Mouse (Mus musculus): Measurements from ENCODE around the gene Gm49325. TPM values are rescaled to one million over a fixed set of nuclear protein-coding genes. Genes with fewer than 3 reads are reported as not detected.
A peak's percentile ranks its signal among the peaks of the same experiment; 100 is the strongest.

The Gm49325 gene
- polyA plus RNA-seq, 1 experiment, result 8.8 TPM

DNA sequence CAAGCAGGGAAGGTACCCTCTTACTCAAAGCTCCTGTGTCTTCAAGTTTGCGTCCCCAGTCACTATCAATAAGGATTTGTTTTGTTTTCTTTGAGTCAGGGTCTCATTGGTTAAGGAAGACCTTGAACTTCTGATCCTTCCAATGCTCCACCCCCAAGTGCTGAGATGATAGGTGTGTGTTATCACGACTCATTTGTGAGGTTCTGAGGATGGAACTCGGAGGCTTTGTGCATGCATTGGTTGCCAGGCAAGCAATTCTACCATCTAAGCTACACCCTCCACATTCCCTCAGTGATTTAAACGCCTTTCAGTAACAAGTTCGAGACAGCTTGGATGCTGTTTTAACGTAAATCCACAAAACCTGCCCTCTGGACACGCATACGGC is 25.0 kb upstream of the Gm49325 start:
- H3K36me3 ChIP-seq (ENCODE audit: control insufficient read depth, insufficient read depth), result peaks cover 3% of the 10 kb centered on the region
- H3K4me2 ChIP-seq (ENCODE audit: low read depth), result peak overlapping the region; percentile 98
- H3K79me2 ChIP-seq (ENCODE audit: control insufficient read depth, insufficient read depth), result peaks cover 35% of the 10 kb centered on the region
- no peak for TF ChIP-seq CEBPB (IDR thresholded peaks at IDR 0.05; ENCODE audit: insufficient read depth, poor library complexity, severe bottlenecking)
- no peak for TF ChIP-seq USF1 (IDR thresholded peaks at IDR 0.05; ENCODE audit: low read depth)
- no peaks in the 10 kb centered on the region for H3K27me3 ChIP-seq (ENCODE audit: control insufficient read depth, insufficient read depth, insufficient read length)
- H3K4me3 ChIP-seq, result peak overlapping the region; percentile 90
- peak overlapping the region; percentile 70 for H3ac ChIP-seq (ENCODE audit: control insufficient read depth, insufficient read length)

DNA sequence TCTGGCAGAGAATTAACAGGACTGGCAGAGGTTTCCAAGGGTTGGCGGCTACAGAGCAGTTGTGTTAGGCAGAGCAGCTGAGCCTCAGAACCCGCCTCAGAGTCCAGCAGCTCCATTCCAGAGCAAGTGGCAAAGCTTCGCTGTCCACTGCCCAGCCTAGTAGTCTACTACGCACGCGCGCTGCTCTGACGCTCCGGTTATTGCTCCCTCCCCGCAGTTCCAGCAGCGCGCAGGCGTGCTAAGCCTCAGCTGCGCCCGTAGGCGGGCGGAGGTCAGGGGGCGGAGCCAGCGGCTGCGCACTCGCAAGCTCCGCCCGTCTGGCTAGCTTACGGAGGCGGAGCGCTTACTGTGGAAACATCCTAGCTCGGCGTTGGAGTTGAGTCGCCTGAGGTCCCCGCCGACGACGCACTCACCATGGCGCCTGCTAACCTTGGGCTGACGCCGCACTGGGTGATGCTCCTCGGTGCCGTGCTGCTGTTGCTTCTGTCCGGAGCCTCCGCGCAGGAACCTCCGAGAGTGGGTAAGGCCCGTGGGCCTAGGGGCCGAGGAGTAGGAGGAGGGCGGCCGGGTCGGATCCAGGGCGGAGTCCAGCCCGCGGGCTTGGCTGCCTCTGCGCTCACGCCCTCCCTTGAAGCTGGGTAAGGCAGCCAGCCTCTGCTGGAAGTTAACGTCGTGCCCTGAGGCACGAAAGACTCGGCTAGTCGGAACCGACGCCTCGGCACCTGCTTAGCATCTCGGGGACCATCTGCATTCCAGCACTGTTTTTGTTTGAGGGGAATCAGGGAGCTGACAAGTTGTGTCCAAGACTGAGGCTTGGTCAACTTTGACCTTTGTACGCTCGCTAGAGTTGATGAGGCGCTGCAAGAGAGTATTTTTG is 24.4 kb upstream of the Gm49325 start, which contains the start of gene Pttg1ip:
Gene Pttg1ip (plus strand): TSS at position 313 of the 877 bp plus-strand sequence.
- peaks cover 41% of the 10 kb centered on the region for H3K79me2 ChIP-seq (ENCODE audit: control insufficient read depth, insufficient read depth)
- no peaks in the 10 kb centered on the region for H3K27me3 ChIP-seq (ENCODE audit: control insufficient read depth, insufficient read depth, insufficient read length)
- no peak for TF ChIP-seq USF1 (IDR thresholded peaks at IDR 0.05; ENCODE audit: low read depth)
- TF ChIP-seq MYOD1 (IDR thresholded peaks at IDR 0.05; ENCODE audit: control insufficient read depth in 1 of 3, insufficient read length in 2 of 3, low read depth in 2 of 3), result peak in 2 of 3 experiments; percentile 39 to 54
- peak; percentile 93 for TF ChIP-seq POLR2A (IDR thresholded peaks at IDR 0.05; ENCODE audit: insufficient read length, low read depth)
- peak; percentile 98 for TF ChIP-seq POLR2AphosphoS2 (IDR thresholded peaks at IDR 0.05; ENCODE audit: insufficient read length, low read depth)
- TF ChIP-seq SRF (IDR thresholded peaks at IDR 0.05; ENCODE audit: control insufficient read depth, insufficient read length, low read depth), result peak; percentile 28
- TF ChIP-seq REST (IDR thresholded peaks at IDR 0.05; ENCODE audit: insufficient read depth, insufficient read length), result peak; percentile 58
- TF ChIP-seq MYOG (IDR thresholded peaks at IDR 0.05; ENCODE audit: control insufficient read depth in 1 of 3, insufficient read depth in 1 of 3, insufficient read length in 2 of 3, low read depth in 2 of 3), result peak; percentile 0 to 72 (median 29)
- no peak for TF ChIP-seq E2F4 (IDR thresholded peaks at IDR 0.05; ENCODE audit: insufficient read depth)
- peak within 1 kb of the TSS; percentile 70 for H3ac ChIP-seq (ENCODE audit: control insufficient read depth, insufficient read length)
- peak within 1 kb of the TSS; percentile 98 for H3K4me2 ChIP-seq (ENCODE audit: low read depth)
- H3K4me3 ChIP-seq, result peak within 1 kb of the TSS; percentile 90
- peaks cover 5% of the 10 kb centered on the region for H3K36me3 ChIP-seq (ENCODE audit: control insufficient read depth, insufficient read depth)

DNA sequence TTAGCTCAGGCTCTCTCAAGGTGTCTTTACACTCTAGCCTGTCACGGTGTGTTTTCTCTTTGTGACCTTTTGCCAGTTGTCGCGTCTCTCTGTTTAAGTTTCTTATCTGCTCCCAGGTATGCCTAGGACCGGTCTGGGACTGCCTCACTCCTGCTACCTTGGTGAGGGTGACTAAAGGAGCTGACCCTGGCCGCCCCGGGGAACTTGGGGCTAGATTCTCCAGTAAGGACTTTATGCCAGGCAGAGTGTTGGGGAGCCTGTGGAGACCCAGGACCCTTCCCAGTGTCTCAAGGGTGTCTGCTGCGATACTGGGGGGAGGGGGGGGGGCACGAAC is 23.7 kb upstream of the Gm49325 start:
- peaks cover 5% of the 10 kb centered on the region for H3K36me3 ChIP-seq (ENCODE audit: control insufficient read depth, insufficient read depth)
- H3ac ChIP-seq (ENCODE audit: control insufficient read depth, insufficient read length), result peak overlapping the region; percentile 70
- peak overlapping the region; percentile 93 for H3K4me2 ChIP-seq (ENCODE audit: low read depth)
- peaks cover 47% of the 10 kb centered on the region for H3K79me2 ChIP-seq (ENCODE audit: control insufficient read depth, insufficient read depth)
- no peaks in the 10 kb centered on the region for H3K27me3 ChIP-seq (ENCODE audit: control insufficient read depth, insufficient read depth, insufficient read length)
- TF ChIP-seq MAX (IDR thresholded peaks at IDR 0.05; ENCODE audit: low read depth) (no peak), MYOG (IDR thresholded peaks at IDR 0.05; ENCODE audit: control insufficient read depth in 1 of 3, insufficient read depth in 1 of 3, insufficient read length in 2 of 3, low read depth in 2 of 3) (no peak), POLR2A (IDR thresholded peaks at IDR 0.05; ENCODE audit: insufficient read length, low read depth) (no peak), MYOD1 (IDR thresholded peaks at IDR 0.05; ENCODE audit: control insufficient read depth in 1 of 3, insufficient read length in 2 of 3, low read depth in 2 of 3) (no peak)
- H3K4me3 ChIP-seq, result peak overlapping the region; percentile 90

DNA sequence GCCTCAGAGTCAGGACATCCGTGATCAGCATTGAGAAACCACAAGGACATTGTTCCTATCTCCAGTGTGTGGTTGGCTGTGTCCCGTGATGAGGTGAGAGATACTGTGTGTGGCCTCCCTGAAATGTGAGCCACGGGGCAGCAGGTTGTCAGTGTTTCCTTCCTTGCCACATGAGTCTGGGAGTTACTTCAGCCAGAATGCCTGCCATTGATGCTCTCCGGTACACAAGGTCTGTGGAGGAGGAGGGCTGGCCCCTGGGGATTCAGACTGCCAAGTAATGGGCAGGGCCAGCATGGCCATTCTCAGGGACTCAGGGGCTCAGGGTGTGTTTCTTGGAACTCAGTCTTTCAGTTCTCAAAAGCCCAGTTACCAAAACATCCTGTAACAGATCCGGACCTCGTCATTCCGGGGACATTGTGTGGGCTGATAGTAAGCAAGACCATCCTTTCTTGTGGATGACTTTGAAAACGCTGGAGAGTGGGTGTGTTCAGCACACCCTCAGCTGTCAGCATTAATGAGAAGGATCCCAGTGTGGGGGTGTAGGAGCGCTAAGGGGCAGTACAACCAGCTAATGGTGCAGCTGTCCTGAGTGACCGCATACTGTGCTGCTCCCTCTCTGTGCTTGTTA is 22.1 kb upstream of the Gm49325 start:
- Histone ChIP-seq H3K4me3 (peak overlapping the region; percentile 90), H3K4me2 (ENCODE audit: low read depth) (peak overlapping the region; percentile 93)

DNA sequence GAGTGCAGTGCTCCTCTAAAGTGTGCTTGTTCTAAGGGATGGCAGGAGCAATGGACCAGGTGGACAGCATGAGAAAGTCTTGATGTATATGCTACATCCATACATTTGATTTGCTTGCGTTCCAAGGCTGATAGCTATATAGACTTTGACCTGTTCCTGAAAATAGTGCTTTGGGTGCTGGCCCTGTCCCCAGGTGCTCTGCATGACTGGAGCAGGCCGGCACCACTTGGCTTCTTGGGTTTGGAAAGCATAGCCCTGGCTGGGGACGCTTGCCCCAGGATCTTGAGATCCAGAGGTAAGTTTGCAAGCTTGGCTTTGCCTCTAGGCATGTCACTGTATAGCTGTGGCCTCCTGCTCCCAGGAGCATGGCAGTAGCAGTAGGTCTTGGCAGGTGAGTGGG is 19.4 kb upstream of the Gm49325 start:
- Histone ChIP-seq H3K27me3 (ENCODE audit: control insufficient read depth, insufficient read depth, insufficient read length) (no peaks in the 10 kb centered on the region), H3K36me3 (ENCODE audit: control insufficient read depth, insufficient read depth) (peaks cover 19% of the 10 kb centered on the region)

More for the DNA sequence above, 22.1 kb upstream of the Gm49325 start:
- H3ac ChIP-seq (ENCODE audit: control insufficient read depth, insufficient read length), result no peak overlapping the region
- H3K27me3 ChIP-seq (ENCODE audit: control insufficient read depth, insufficient read depth, insufficient read length), result no peaks in the 10 kb centered on the region
- peaks cover 64% of the 10 kb centered on the region for H3K79me2 ChIP-seq (ENCODE audit: control insufficient read depth, insufficient read depth)
- TF ChIP-seq TCF3 (IDR thresholded peaks at IDR 0.05; ENCODE audit: insufficient read length, low read depth) (peak; percentile 85), REST (IDR thresholded peaks at IDR 0.05; ENCODE audit: insufficient read depth, insufficient read length) (no peak), POLR2AphosphoS2 (IDR thresholded peaks at IDR 0.05; ENCODE audit: insufficient read length, low read depth) (peak; percentile 35), MYOD1 (IDR thresholded peaks at IDR 0.05; ENCODE audit: control insufficient read depth in 1 of 3, insufficient read length in 2 of 3, low read depth in 2 of 3) (peak; percentile 29 to 96 (median 96)), POLR2A (IDR thresholded peaks at IDR 0.05; ENCODE audit: insufficient read length, low read depth) (peak; percentile 28), MYOG (IDR thresholded peaks at IDR 0.05; ENCODE audit: control insufficient read depth in 1 of 3, insufficient read depth in 1 of 3, insufficient read length in 2 of 3, low read depth in 2 of 3) (peak; percentile 84 to 95 (median 87)), TCF12 (IDR thresholded peaks at IDR 0.05; ENCODE audit: insufficient read depth, poor library complexity, severe bottlenecking) (peak; percentile 50), MAX (IDR thresholded peaks at IDR 0.05; ENCODE audit: low read depth) (no peak)
- peaks cover 19% of the 10 kb centered on the region for H3K36me3 ChIP-seq (ENCODE audit: control insufficient read depth, insufficient read depth)

More for the DNA sequence above, 19.4 kb upstream of the Gm49325 start:
- Histone ChIP-seq H3K79me2 (ENCODE audit: control insufficient read depth, insufficient read depth) (peaks cover 86% of the 10 kb centered on the region), H3K4me3 (no peak overlapping the region), H3K4me2 (ENCODE audit: low read depth) (no peak overlapping the region), H3ac (ENCODE audit: control insufficient read depth, insufficient read length) (no peak overlapping the region)
- TF ChIP-seq TCF12 (IDR thresholded peaks at IDR 0.05; ENCODE audit: insufficient read depth, poor library complexity, severe bottlenecking), result no peak
- TF ChIP-seq POLR2AphosphoS2 (IDR thresholded peaks at IDR 0.05; ENCODE audit: insufficient read length, low read depth), result no peak
- TF ChIP-seq SRF (IDR thresholded peaks at IDR 0.05; ENCODE audit: control insufficient read depth, insufficient read length, low read depth), result no peak
- no peak for TF ChIP-seq POLR2A (IDR thresholded peaks at IDR 0.05; ENCODE audit: insufficient read length, low read depth)
- no peak for TF ChIP-seq MAX (IDR thresholded peaks at IDR 0.05; ENCODE audit: low read depth)
- no peak for TF ChIP-seq USF1 (IDR thresholded peaks at IDR 0.05; ENCODE audit: low read depth)
- no peak for TF ChIP-seq MYOG (IDR thresholded peaks at IDR 0.05; ENCODE audit: control insufficient read depth in 1 of 3, insufficient read depth in 1 of 3, insufficient read length in 2 of 3, low read depth in 2 of 3)
- no peak for TF ChIP-seq TCF3 (IDR thresholded peaks at IDR 0.05; ENCODE audit: insufficient read length, low read depth)
- no peak for TF ChIP-seq CEBPB (IDR thresholded peaks at IDR 0.05; ENCODE audit: insufficient read depth, poor library complexity, severe bottlenecking)
- no peak for TF ChIP-seq MYOD1 (IDR thresholded peaks at IDR 0.05; ENCODE audit: control insufficient read depth in 1 of 3, insufficient read length in 2 of 3, low read depth in 2 of 3)
- no peak for TF ChIP-seq REST (IDR thresholded peaks at IDR 0.05; ENCODE audit: insufficient read depth, insufficient read length)
- TF ChIP-seq E2F4 (IDR thresholded peaks at IDR 0.05; ENCODE audit: insufficient read depth), result no peak
